Mouse (Mus musculus) cerebellum, adult 11-12 months (tissue): Measurements from ENCODE around the gene Gm49322.

Experiments
- DNase-seq: peaks from one replicate; pipeline ENCODE4 v3.0.0; 2022

The Gm49322 gene

DNA sequence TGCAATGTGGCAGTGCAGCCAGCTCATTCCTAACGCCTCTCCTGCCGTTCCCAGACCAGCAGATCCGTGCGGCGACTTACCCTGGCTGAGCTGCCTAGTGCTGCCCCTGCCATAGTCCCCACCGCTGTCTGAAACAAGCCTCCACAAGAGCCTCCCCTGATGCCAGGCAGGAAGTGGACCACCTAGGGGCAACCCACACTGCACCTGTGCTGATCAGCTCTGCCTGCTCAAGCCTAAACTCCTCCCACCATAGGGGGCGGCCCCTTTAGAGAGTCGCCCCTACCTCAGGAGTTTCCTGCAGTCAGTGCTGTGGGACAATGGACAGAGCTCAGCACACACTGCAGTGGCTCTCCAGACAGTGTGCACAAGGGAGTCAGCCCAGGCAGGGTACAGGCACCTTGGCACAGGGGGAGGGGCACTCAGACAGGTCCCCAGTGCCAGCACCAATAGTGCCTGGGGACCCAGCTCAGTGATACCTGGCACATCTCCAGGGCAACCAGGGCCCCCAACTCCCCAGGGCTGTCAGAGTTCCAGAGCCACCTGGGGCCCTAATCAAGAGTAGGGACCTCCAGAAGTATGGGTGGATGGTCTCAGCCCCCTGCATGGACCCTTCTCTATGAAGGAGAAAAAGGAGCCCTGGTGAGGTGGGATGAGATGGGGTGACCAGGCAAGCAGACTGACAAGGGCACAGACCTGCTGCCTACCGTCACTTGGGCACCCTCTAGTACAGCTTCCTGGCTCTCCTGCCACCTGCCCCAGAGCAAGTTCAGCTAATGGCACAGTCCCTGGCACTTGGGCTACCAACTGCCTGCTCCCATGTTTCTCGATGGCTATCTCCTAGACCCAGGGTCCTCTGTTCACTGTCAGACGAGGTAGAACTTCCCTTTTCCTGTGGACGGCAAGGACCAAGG, 20.9 kb upstream of the Gm49322 start:
- no peak for DNase-seq

DNA sequence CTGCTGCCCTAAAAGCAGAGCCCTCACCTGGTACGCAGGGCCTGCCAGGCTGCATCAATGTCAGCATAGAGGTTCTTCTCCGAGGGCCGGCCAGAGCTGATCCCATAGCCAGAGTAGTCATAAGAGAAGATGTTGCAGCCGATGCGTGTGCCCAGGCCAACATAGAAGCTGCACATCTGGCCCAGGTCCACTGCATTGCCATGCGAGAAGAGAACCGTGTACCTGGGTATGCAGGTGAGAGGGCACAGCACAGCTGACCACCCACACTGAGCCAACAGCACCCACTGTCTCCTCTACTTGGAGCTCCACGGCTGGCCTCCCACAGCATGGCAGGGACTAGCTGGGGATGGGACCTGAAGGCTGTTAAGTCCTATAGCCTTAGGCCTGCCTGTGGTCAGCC, 20.2 kb upstream of the Gm49322 start:
- DNase-seq: no peak

DNA sequence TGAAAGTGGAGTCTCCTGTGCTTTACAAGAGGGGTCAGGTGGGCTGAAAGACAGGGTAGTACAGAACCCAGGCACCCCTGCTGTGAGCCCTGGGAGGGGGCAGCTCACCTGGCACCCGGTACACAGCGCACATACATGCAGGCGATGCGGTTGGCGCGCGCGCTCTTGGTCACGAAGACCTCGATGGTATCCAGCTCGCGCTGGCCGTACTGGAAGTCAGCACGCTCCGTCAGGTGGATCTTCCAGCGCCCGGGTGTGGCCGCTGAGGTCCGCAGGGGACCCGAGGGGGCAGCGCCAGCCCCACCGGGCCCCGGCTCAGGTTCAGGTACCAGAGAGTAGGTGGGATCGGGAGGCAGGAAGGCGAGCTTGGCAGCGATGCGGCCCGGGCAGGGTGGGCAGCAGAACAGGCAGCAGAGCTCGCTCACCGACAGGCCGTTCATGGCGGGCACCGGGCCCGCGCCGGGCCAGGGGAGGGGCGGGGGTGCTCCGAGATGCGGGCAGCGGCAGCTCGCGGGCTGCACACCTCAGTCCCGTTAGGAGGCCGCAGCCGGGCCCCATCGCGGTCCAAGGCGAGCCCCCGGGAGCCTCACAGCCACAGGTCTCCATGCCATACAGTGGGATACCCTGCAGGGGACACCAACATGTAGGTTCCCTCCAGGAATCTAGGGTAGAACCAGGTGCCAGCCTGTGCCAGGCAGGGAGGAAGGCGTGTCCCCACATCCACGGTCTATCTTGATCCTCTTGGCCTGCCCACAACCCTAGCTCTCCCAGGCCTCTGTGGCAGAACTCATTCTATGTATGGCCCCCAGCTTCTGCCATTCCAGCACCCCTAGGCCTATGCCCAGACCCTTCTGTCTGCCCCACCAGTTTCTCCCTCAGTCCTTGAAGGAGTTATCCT, 19.2 kb upstream of the Gm49322 start:
- peak; percentile 50 for DNase-seq

DNA sequence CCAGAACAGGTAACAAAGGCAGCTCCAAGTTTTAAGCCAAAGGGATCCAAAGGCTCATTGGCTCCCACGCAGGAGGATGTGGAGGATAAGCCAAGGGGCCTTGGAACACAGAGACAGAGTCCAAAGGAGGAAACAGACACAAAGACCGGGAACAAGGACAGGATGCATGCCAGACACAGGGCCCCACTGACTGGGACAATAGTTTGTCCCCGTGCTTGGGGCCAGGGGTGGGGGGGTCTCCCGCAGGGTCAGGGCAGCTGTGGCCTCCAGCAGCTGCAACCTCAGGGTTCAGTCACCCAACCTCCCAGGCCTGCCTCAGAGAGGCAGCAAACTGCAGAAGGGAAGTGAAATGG, 18.5 kb upstream of the Gm49322 start:
- peak; percentile 32 for DNase-seq

DNA sequence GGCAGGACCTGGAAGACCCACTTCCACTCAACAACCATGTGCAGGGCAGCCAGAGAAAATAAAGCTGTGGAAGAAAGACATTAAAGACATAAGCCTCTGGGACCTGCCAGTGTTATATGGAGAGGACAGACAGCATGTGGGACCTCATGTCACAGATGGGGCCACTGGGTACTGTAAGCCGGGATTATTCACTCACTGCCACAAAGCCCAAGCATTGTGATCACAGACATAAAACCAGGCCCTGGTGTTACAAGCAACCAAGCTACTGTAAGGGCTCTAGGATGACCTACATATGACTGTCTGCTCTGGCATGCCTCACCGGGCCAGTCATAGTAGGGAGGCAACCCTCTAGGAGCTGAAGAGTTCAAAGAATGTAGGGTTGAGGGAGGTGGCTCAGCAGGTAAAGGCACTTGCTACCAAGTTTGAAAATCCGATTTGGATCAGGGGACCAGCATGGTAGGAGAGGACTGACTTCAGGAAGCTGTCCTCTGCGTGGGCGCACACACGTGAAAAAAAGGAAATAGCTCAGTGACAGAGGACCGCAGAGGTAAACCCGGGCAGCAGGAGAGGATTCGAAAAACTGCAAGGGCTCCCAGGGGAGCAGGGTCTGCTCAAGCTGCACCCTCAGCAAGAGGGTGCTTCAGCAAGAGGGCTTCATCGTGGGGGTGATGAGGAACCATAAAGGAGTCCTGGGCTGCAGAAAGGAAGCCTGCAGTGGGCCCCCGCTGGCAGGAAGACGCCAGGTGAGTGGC, 16.5 kb upstream of the Gm49322 start:
- peak; percentile 62 for DNase-seq

DNA sequence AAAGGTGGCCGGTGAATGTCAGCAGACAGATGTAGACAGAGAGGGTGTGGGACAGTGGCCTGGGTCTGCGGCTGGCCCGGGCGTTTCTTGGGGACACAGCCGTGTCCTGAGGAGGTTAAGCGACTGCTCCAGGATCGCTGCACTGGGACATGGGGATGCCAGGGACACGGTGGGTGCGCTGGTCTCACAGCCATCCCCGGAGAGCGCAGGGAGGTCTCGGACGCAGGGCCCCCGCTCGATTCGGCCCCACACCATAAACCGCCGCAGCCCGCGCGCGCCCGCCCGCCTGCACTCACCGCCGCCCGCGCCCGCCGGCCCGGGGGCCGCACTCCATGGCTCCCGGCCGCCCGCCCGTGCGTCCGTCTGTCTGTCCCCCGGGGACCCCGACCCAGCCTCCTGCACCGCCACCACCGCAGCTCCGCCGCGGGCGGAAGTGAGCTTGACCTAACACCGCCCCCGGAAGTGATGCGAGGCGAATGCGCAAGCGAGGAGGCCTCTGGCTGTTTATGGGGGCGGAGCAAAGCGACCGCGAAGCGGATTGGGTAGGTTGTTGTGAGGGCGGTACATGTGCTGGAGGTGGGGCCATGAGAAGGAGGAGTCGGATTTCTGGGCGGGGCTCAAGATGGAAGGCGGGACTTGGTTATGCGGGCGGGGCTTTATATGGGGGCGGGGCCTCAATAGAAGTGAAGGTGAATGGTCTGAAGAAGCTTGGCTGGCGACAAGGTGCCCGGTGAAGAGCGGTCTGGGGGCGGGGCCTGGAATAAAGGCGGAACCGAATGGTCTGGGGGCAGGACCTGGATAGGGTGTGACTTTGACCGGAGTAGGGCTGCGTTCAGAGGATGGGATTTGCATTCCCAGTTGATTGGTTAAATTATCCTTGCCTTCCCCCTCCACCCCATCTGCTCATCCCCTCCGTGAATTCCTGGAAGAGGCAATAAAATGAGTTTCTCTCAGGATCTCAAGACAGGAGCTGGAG, 15.7 kb upstream of the Gm49322 start, which contains the start of gene Abhd17a:
Gene Abhd17a, minus strand, starts transcription at position 463 of the 976 bp plus-strand sequence.
- DNase-seq: peak; percentile 96

DNA sequence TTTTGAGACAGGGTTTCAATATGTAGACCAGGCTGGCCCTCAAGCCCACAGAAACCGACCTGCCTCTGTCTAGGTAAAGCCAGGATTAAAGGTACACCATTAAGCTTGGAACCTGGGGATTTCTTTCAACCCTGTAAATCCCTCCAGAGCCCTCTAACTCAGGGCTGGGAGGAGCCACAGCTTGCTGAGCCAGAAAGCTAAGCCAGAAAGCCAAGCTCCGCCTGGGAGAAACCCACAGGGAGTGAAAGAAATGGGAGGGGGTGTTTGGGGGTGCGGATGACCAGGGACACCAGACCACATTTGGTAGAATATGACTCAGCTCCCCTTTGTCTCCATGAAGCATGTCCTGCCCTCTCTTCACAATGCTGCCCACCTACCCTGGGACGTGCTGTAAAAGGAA, 9.5 kb upstream of the Gm49322 start:
- DNase-seq: no peak

DNA sequence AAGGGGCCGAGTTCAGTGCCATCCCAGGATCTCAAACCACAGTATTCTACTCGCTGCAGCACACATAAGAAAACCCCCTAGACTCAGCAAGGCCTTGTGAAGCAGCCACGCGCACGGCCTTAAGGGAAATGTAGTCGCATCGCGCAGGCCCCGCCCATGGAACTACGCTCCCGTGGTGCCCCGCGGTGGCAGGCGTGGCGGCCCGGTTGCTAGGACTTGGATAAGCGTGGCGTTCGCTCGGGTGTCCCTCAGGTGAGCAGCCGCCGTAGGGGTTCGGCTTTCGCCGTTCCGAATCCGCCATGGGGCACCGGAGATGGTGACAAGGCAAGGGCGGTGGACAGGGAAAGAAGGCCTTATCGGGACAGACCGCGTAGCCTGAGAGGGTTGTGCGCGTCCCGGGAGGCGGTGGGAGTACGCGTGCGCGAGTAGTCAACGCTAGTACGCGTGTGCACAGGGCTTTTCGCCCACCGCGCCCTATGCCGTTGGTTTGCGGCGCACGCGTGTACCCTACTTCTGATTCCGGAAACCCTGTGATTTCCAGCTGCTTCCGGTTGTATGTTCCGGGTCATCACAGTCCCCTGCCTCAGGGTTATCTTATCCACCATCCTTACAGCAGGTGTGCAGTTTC, 3.0 kb upstream of the Gm49322 start, which contains the start of the genes Scamp4 and Adat3:
Gene Scamp4, plus strand, starts transcription at position 175 of the 628 bp plus-strand sequence.
Gene Adat3, plus strand, starts transcription at position 183 of the 628 bp plus-strand sequence.
- DNase-seq: peak; percentile 92

DNA sequence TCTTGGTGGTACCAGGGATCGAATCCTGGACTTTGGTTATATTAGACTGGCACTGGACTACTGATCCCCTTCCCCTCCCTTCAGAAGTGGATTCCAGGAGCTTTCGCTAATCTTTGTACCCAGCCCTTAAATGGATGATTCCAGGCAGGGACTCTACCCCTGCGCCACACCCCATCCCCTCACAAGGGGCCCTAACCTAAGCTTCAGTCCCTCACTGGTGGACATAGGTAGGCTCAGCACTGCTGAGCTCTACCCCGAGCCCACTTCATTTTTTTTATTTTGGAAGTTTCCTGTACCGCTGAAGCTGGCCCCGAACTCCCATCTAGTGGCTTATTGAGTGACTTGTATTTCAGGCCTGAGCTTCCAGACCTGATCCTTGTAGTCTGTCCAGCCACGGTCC, 2.5 kb upstream of the Gm49322 start:
- peak; percentile 39 for DNase-seq

DNA sequence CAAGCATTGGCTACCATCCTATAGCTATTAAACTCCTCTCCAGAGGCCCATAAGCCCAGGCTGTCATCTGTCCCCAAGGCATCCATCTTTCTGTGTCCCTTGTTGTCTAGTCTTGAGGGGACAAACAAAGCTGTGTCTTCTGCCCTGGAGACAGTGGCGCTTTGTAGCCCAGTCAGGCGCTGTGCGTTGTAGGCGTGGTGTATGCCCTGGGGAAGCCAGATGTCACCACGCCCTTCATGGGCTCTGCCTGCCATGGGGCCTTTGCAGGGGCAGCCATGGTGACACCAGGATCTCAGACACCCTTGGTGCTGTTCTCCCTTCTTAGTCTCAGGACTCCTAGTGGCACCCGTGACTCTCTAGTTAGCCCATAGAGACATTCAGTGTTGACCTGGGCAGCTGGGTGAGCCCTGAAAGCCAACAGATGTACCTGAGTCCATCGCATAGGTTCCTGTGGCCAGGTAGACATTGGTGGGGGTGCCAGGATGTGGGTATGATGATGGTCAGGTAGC, 1.8 kb upstream of the Gm49322 start:
- peak; percentile 60 for DNase-seq

DNA sequence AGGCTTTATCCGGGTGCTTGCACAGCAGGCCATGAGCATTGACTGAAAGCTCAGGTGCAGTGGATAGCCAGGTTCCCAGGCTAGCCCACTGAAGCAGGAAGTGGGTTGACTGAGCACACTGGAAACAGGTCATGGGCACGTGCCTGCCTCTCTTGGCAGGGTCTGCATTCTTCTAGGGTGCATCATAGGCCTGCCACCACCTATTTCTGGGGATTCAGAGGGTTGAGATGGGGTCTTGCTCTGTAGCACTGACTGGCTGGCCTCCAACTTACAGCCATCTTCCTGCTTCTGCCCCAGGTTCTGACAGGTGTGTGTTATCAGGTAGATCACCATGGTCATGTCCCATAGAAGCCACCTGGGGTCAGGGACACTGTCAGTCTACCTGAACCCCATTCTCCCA, 833 bp upstream of the Gm49322 start:
- peak; percentile 60 for DNase-seq

DNA sequence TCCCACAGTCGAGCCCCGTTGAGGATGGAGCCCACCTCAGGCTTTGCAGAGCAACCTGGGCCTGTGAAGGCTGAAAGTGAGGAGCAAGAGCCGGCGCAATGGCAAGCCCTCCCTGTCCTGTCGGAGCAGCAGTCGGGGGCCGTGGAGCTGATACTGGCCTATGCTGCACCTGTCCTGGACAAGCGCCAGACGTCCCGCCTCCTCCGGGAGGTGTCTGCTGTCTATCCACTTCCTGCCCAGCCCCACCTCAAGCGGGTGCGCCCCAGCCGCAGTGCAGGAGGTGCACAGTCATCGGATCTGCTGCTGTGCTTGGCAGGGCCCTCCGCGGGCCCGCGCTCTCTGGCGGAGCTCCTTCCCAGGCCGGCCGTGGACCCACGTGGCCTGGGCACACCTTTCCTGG, 485 bp downstream of the Gm49322 start:
- DNase-seq: no peak

DNA sequence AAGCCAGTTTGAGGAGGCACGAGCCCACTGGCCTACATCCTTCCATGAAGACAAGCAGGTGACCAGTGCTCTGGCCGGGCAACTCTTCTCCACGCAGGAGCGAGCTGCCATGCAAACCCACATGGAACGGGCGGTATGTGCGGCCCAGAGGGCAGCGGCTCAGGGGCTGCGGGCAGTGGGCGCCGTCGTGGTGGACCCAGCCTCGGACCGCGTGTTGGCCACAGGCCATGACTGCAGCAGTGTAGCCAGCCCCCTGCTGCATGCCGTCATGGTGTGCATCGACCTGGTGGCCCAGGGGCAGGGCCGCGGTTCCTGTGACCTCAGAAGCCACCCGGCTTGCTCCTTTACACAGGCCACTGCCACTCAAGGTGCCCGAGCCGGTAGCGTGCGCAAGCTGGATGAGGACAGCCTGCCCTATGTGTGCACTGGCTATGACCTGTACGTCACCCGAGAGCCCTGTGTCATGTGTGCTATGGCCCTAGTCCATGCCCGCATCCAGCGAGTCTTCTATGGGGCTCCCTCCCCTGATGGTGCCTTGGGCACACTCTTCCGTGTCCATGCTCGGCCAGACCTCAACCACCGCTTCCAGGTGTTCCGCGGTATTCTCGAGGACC, 1.0 kb downstream of the Gm49322 start:
- peak; percentile 71 for DNase-seq

DNA sequence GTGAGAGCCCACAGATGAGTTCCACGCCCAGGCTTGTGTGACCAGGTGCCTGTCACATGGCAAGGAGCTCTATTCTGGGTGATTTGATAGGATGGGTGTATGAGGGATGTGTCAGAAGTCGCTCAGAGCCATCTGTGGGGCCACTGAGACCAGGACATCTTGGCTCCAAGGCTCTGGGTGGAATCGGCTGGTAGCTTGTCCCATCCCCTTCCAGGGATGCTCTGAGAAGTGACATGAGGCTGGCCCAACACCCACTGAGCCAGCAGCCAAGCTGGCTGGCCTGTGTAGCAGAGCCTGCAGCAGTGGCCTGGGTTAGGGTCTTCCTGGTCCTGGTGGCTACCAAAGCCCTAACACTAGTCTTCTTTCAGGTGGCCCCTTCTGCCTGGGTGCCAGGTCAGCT, 2.6 kb downstream of the Gm49322 start:
- DNase-seq: peak; percentile 40

DNA sequence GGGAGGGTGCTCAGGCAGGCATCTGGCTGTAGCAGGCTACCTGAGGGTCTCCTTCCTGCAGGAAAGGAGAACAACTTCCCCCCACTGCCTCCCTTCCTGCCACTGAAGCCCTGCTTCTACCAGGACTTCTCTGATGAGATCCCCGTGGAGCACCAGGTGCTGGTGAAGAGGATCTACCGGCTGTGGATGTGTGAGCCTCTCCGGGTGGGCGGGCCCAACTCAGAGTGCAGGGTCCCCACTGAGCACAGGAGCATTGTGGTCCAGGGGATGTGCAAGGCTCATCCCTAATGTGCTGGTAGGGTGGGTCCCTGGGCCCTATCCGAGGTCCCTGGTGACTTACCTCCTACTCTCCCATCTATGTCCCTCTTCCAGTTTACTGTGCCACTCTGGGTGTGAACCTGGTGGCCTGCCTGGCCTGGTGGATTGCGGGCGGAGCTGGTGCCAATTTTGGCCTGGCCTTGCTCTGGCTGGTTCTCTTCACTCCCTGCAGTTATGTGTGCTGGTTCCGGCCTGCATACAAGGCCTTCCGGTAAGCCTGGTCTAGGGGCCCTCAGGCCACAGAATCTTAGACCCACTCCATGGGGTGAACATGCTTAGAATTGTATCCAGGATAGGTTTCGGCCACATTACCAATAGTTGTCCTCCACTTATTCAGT, 3.6 kb downstream of the Gm49322 start:
- DNase-seq: peak; percentile 55

DNA sequence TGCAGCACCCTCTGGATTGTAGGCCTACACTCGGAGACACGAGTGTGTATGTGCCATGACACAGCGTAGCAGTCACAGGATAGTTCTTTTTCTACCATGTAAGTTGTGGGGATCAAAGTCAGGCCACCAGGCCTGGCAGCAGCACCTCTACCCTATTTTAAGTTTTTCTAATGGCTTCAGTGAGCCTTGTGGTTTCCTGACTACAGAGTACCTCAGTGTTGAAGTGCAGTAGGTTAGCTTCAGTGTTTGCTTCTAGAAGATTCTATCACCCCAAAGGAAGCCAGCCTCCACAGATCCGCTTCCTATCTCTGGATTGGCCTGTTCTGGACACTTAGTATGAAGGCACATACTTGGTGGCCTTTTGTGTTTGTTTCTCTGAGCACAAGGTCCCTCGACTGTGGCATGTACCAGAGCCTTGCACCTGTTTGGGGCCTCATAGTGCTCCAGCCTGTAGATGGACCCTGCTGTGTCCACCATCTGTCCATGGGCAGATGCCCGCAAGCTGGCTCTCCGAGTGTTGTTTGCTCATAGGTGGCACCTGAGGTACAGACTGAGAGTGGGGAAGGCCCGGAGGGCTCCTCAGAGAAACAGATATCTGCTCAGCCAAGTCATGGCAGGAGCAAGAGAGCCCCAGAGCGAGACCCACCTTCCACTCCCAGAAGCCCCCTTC, 4.4 kb downstream of the Gm49322 start:
- DNase-seq: peak; percentile 94

DNA sequence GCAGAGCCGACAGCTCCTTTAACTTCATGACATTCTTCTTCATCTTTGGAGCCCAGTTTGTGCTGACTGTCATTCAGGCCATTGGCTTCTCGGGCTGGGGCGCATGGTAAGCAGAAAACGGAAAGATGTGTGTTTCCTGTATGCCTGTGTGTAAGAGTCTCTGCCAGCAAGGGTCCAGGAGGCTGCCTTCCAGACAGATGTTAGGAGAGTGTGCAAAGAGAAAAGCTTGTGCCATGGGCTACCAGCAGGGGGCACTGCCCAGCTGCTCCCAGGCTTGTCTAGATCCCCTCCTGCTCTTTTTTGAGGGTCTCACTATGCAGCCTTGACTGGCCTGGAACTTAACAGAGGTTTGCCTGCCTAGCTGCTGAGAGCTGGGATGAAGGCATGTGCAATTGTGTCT, 5.2 kb downstream of the Gm49322 start:
- peak; percentile 57 for DNase-seq

DNA sequence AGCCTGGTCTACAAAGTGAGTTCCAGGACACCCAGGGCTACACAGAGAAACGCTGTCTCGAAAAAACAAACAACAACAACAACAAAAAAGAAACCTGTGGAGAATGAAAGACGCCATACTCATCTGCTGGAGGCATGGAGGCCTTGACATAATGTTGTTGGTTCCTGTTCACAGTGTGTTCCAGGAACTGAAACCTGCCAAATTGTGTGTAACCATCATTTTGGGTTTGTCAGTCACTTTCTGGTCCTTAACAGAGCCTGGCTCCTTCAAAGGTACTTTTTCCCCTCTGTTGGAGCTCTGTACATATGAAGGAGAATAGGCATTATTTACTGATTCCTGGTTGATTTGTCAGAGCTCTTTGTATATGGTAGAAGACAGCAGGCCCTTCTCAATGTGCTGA, 6.1 kb downstream of the Gm49322 start:
- no peak for DNase-seq

DNA sequence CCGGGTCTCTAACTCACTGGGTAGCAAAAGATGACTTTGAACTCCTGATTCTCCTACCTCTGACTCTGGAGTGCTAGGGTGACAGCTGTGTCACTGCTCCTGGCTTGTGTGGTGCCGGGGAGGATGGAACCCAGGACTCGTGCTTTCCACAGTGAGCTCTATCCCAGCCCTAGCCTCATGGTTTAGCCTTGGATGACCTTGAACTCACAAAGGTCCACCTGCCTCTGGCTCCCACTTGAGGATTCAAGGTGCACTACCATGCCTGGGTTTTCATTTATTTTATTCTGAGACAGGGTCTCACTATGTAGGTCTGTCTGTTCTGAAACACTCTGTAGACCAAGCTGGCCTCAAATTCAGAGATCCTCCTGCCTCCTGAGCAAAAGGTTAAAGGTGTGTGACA, 8.0 kb downstream of the Gm49322 start:
- DNase-seq: no peak
